ENCODE assay signal across 14 mouse cellular contexts in the genomic region with DNA sequence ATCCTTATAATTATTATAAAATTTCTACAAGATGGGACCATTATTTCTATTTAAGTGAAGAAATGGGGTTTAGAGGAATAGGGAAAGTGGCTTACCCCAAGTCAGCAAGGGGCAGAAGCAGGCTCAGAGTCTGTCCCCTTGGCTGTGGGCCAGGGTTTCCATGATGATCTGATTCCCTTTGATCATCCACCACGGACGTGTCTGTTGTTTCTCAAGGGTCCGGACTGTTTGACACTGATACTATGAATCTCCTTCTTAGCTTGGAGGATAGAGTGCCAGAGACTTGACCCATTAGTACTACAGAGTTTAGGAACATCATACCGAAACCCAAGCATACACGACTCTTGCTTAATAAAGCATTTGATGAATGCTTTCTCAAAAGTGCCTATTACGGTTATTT.
DNase-seq lines count a peak whose midpoint lies in the region; ATAC-seq and TF ChIP-seq lines count a peak whose summit lies in the region.
"Had no signal": no experiment of that assay in that cellular context is flagged by ENCODE, and none has a peak within 500 bp of the region (broad histone marks: within the 10 kb centered on the region; RNA-seq: fewer than 3 reads in every experiment).

No protein-coding gene starts in this region.

- ATAC-seq in lung, embryonic 14.5 days (ENCODE audit: insufficient read depth) = peak; percentile 70; the same call in 1 of the 2 replicates
- ATAC-seq: forebrain, embryonic 15.5 days had no signal

- H3K9me3 ChIP-seq in lung, embryonic 14.5 days (ENCODE audit: low read depth, low read length) = no peaks in the 10 kb centered on the region
- H3K9me3 ChIP-seq in limb, embryonic 10.5 days (replicated peaks) = no peaks in the 10 kb centered on the region
- H3K9me3 ChIP-seq: forebrain, embryonic 15.5 days; neural tube, embryonic 15.5 days had no signal

- no peak overlapping the region for H3K9ac ChIP-seq in lung, embryonic 14.5 days
- H3K9ac ChIP-seq: forebrain, embryonic 15.5 days; hindbrain, embryonic 14.5 days; neural tube, embryonic 15.5 days had no signal

- WGBS in lung, embryonic 14.5 days = 32% methylated on average over 6 of the region's 6 CpGs
- WGBS in limb, embryonic 10.5 days = 34% methylated on average over 6 of the region's 6 CpGs

- H3K27me3 ChIP-seq in lung, embryonic 14.5 days (ENCODE audit: insufficient read depth, low read length) = no peaks in the 10 kb centered on the region
- 0 out of 2 replicates have a peak, but pooled peaks cover 6% of the 10 kb centered on the region for H3K27me3 ChIP-seq in limb, embryonic 10.5 days (ENCODE audit: low read depth, poor library complexity, severe bottlenecking)
- H3K27me3 ChIP-seq: forebrain, embryonic 15.5 days; neural tube, embryonic 15.5 days had no signal

- DNase-seq in embryo, embryonic 10.5 days (ENCODE audit: low spot score) = peak; percentile 23
- DNase-seq in embryo, embryonic 9.5 days (ENCODE audit: extremely low spot score) = no peak
- peak; percentile 70 for DNase-seq in lung, embryonic 14.5 days
- DNase-seq in lung, adult 18-20 months = no peak
- DNase-seq in adrenal gland, postnatal 10 days = peak; percentile 44
- no peak for DNase-seq in limb, embryonic 10.5 days (ENCODE audit: low spot score)
- DNase-seq in layer of hippocampus, postnatal 10 days (ENCODE audit: low spot score in 2 of 2) = no peak
- no peak for DNase-seq in ovary, postnatal 14 days (ENCODE audit: low spot score)
- DNase-seq: B cell, adult 2 months; thymus, postnatal 14 days had no signal

- no peak overlapping the region for H3K27ac ChIP-seq in lung, embryonic 14.5 days (ENCODE audit: low read depth)
- H3K27ac ChIP-seq in limb, embryonic 10.5 days = 0 out of 2 replicates have a peak overlapping the region, but pooled peaks have one; percentile 30
- H3K27ac ChIP-seq: forebrain, embryonic 15.5 days; hindbrain, embryonic 14.5 days; layer of hippocampus, adult 2 months; neural tube, embryonic 15.5 days had no signal

- H3K36me3 ChIP-seq in lung, embryonic 14.5 days (ENCODE audit: insufficient read depth) = no peaks in the 10 kb centered on the region
- H3K36me3 ChIP-seq in limb, embryonic 10.5 days = no peaks in the 10 kb centered on the region
- H3K36me3 ChIP-seq: forebrain, embryonic 15.5 days; neural tube, embryonic 15.5 days had no signal

- no peak overlapping the region for H3K4me3 ChIP-seq in lung, embryonic 14.5 days (ENCODE audit: low read depth, low read length)
- H3K4me3 ChIP-seq in limb, embryonic 10.5 days = no peak overlapping the region
- H3K4me3 ChIP-seq: forebrain, embryonic 15.5 days; layer of hippocampus, adult 2 months; neural tube, embryonic 15.5 days had no signal

- no peak overlapping the region for H3K4me2 ChIP-seq in lung, embryonic 14.5 days
- H3K4me2 ChIP-seq: forebrain, embryonic 15.5 days; hindbrain, embryonic 14.5 days had no signal

- no peak for TF ChIP-seq CTCF in lung, embryonic 14.5 days (IDR thresholded peaks at IDR 0.05; ENCODE audit: low read depth)

- no peaks in the 10 kb centered on the region for H3K4me1 ChIP-seq in lung, embryonic 14.5 days (ENCODE audit: insufficient read depth)
- peaks cover 35% of the 10 kb centered on the region for H3K4me1 ChIP-seq in limb, embryonic 10.5 days
- H3K4me1 ChIP-seq: forebrain, embryonic 15.5 days had no signal

Comparison
In these comparisons a context has a peak if more than half of its experiments do, and no peak if none do; other contexts are left out.
1. DNase-seq: peak in embryo, embryonic 10.5 days (single experiment), lung, embryonic 14.5 days (single experiment) and adrenal gland, postnatal 10 days (single experiment); none in embryo, embryonic 9.5 days (single experiment), lung, adult 18-20 months (0 of 2), limb, embryonic 10.5 days (single experiment), layer of hippocampus, postnatal 10 days (0 of 2) and ovary, postnatal 14 days (single experiment).